Mouse (Mus musculus): ENCODE results near the gene Olfr654. TPM values are rescaled to one million over a fixed set of nuclear protein-coding genes. Genes with fewer than 3 reads are reported as not detected.

Olfr654 gene
- not detected in 2 replicates for total RNA-seq (2021)
- long read RNA-seq = 0 reads

DNA sequence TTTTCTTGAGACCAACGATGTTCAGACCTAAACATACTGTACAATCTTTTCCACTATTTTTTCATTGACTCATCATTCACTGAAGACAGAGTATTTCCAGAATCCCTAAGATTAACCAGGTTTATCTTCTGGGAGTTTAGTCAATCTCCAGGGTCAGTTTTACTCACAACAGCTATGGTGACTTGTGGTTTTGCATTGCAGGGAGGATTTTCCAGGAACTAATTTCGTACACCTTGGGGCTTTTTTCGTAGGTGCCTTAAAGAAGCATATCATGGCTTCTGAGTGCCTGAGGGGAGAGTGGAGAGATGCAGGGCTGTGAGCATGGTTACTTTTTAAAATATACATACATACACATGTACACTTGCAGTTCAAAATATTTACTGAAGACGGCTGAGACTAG lies at the start of gene Olfr654:
Gene Olfr654 (plus strand): TSS at position 301 of the 400 bp plus-strand sequence.
- DNase-seq = no peak

DNA sequence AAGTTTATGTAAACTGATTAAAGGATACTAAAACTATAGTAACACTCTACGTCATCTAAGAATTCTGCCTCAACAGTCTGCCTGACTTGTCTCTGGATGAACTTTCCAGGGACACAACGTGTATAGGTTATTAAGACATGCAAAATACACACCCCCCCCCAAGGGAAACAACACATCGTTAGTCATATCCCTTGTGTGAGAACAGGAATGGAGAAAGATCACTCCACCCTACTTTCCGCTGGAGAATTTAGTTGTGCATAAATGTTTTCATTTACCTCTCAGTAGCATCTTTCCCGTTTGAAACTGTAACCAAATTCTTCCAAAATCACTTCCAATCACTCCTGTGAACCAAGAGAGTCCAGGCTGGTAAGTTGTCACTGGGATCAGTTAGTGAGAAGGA lies 37.0 kb upstream of the Olfr654 start, which contains the start of gene Olfr651:
Gene Olfr651 (plus strand): TSS at position 301 of the 400 bp plus-strand sequence.
- DNase-seq = no peak

DNA sequence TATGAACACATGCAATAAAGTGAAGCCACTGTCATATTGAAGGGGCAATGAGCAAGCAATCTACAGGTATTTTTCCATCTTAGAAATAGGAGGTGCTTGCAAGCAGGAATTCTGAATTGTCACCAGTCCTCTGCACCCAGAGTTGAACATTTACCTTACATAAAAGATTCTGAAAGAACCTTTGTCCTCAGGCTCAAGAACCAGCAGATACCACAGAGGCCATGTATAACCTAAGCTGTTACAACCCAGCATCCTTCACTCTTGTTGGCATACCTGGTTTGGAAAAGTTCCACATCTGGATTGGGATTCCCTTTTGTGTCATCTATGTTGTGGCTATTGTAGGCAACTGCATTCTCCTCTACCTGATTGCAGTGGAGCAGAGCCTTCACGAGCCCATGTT lies 34.1 kb upstream of the Olfr654 start:
- no peak for DNase-seq

DNA sequence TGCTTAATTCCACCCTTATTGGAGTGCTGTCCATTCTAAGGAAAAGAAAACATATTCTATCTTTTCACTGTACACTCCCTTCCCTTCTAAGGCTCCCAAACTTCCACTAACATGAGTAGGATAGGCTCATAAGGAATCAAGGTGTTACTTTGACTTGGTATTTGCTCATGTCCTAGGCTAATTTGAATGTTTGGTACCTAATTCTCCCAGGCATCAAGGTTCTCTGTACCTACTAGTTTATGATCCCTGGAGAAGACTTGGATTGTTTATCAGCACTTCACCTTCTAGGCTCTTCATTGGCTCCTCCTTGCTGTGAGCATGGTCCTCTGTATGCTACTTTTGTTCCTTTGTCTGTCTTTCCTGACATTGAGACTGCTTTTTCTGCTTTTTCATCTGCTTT lies 26.2 kb upstream of the Olfr654 start, which contains the start of gene Olfr652:
Gene Olfr652 (plus strand): TSS at position 301 of the 400 bp plus-strand sequence.
- DNase-seq = no peak

DNA sequence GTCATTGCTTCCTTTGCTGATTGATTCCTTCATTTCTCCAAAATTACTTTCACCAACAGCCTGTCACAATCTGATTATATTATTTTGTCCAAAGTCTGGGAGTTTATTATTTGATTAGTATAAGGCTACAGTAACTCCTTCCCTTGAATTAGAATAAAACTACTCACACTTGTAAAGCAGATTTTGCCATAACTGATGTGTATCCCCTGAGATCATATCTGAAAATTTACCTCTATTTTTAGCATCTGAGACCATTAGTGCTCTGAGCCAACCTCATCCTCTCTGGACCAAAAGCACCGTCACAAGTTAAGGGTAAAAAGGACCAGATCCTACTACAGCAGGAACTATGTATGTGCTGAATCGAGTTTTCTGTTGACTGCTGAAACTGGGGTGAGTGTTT lies 9.8 kb upstream of the Olfr654 start, which contains the start of gene Olfr653:
Gene Olfr653 (plus strand): TSS at position 301 of the 400 bp plus-strand sequence.
- no peak for DNase-seq

DNA sequence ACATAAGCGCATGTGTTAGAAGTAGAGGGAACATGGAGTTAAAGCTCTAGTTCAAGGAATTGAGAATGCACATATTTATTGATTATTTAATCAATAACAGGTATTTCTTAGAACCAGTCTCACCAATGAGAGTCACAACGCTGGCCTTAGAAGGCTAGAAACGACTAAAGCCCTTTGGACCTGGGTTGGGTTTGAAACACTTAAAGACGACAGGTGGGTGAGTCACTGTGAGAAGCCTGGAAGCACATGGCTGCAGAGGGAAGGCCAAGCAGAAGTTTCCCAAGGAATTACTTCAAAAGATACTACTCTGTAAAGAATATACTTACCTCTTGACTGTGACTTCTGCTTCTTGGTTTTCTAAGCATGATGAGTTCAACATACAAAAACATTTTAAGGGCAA lies 6.0 kb upstream of the Olfr654 start:
- no peak for DNase-seq

DNA sequence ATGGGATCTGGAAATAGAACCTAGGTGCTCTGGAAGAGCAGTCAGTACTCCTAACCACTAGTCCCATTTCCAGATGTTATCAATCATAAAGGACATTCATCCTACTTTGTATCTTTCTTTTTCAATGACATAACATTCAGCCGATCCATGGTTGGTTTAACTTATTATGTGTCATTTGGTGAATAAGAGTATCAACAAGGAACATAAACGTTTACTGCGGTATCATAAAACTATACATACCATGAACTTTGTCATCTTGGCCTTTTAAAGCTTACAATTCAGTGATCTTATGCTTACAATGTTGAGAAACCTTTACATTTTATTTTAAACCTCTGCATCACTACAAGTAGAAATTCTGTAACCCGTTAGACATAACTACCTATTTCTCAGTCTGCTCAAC lies 5.4 kb upstream of the Olfr654 start:
- no peak for DNase-seq

DNA sequence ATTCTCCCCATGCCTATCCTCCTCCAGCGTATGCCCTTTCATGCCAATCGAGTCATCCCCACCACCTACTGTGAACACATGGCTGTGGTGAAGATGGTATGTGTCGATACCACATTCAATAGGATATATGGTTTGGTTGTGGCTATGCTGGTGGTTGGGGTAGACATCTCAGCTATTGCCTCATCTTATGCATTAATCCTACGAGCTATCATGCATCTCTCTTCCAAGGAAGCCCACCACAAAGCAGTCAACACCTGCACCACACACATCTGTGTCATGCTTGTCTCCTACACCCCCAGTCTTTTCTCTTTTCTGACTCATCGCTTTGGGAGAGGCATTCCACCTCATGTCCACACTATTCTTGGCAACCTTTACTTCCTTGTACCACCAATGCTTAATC lies 1.4 kb downstream of the Olfr654 start:
- DNase-seq = no peak

DNA sequence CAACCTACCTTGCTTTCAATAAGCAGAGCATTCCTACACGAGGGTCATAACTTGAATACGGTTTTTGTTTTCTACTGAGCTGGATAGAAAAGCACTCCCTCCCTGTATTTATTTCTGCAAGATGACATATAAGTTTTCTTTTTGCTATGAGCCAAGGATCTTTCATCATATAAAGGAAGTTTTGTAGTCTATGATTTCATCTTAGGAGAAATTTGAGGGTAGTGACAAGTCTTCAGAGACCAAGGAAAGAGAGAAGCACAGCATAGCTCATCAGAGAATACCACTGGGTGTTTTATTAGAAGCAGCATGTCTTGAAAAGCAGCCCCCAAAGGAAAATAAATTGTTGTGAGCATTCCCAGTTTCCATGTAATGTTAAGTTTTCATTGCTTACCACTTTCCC lies 14.9 kb downstream of the Olfr654 start, which contains the start of gene Olfr655:
Gene Olfr655 (minus strand): TSS at position 101 of the 400 bp plus-strand sequence.
- no peak for DNase-seq

DNA sequence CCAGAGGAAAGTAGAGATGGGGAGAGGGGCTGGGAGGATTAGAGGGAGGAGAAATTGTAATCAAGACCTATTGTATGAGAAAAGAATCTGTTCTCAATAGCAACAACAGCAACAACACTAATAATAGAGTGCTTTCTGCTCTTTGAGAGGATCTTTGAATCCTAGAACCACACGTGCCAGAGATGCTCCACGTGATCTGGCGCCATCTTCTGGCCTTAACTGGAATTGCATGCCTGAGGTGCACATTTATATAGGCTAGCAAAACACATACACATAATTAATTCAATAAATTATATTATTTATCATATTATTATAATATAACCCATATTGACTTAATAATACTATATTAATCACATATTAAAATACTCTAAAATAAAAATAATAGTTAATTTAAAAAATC lies 16.3 kb downstream of the Olfr654 start:
- DNase-seq = peak; percentile 30

DNA sequence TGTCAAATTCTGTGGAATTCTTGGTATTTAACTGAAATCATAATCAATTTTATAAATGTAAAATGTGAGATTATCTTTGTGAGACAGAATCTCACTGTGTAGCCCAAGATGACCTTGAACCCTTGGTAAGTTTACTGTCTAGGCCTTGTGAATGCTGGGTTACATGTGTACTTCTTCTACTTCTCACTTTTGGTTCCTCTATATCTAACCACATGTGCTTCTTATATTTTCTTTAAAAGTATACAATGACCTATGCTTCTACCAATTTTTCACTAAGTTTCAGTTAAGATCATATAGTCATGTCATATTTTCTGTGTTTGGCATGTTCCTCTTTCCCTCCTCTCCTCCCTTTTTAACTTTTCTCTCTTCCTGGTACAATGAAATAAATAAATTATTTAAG lies 17.9 kb downstream of the Olfr654 start:
- DNase-seq = no peak

DNA sequence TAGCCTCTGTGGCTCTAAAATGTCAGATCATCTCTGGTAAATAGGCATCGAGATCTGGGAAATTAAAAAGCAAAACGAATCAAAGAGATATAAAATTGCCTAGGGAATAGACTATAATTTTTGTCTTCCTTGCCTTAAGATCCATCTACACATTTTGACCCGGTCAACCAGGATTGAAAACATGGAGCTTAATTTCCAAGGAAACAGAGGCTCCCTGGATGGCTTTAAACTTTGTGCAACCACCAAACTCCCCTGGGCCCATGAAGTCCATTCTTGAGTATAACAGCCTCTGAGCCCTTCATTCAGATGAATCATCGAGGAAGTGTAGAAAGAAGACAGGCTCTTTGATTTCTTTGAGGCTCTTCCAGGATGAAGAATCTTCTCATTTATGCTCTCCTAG lies 26.8 kb downstream of the Olfr654 start, which contains the start of gene Olfr656:
Gene Olfr656 (plus strand): TSS at position 301 of the 400 bp plus-strand sequence.
- no peak for DNase-seq

DNA sequence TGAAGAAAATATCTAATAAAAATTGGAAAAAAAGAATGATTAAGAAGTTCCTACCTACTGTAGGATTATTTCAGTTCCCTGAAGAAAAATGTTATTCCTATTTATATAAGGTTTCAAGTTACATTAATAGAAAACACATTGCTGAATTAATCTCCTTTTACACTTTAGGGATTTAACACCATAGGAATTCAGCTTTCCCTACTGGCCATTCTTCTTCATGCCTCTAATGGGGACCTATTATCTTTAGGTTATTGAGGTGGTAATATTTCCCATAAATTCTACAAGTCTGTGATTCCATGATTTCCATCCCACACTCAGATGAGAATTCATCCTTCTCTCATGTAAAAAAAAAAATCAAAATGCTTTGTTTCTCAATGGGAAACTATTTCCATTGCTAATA lies 37.7 kb downstream of the Olfr654 start, which contains the start of gene Olfr657:
Gene Olfr657 (plus strand): TSS at position 301 of the 400 bp plus-strand sequence.
- DNase-seq = no peak

Other genes with a start within 250 kb of the Olfr654 start
- 14.2 and 19.2 TPM in 2 replicates for gene Trim12c, start 233.7 kb upstream of the Olfr654 start, total RNA-seq (2021)
- gene Trim30b, start 217.1 kb upstream of the Olfr654 start, total RNA-seq (2021) = 0.12 TPM in 1 of 2 replicates, not detected in the other
- not detected in 2 replicates for gene Trim30c, start 186.2 kb upstream of the Olfr654 start, total RNA-seq (2021)
- gene Trim30a, start 121.8 kb upstream of the Olfr654 start, total RNA-seq (2021) = 4.0 and 8.3 TPM in 2 replicates
- 7.9 and 11.3 TPM in 2 replicates for gene Trim30d, start 79.2 kb upstream of the Olfr654 start, total RNA-seq (2021)
- gene Olfr651, start 36.9 kb upstream of the Olfr654 start, total RNA-seq (2021) = not detected in 2 replicates
- gene Olfr652, start 26.1 kb upstream of the Olfr654 start, total RNA-seq (2021) = not detected in 2 replicates
- gene Olfr653, start 9.7 kb upstream of the Olfr654 start, total RNA-seq (2021) = not detected in 2 replicates
- gene Olfr655, start 14.8 kb downstream of the Olfr654 start, total RNA-seq (2021) = not detected in 2 replicates
- gene Olfr656, start 26.9 kb downstream of the Olfr654 start, total RNA-seq (2021) = not detected in 2 replicates
- not detected in 2 replicates for gene Olfr657, start 37.8 kb downstream of the Olfr654 start, total RNA-seq (2021)
- not detected in 2 replicates for gene Olfr658, start 60.3 kb downstream of the Olfr654 start, total RNA-seq (2021)
- not detected in 2 replicates for gene Olfr659, start 79.7 kb downstream of the Olfr654 start, total RNA-seq (2021)
- gene Olfr661, start 99.5 kb downstream of the Olfr654 start, total RNA-seq (2021) = not detected in 2 replicates
- not detected in 2 replicates for gene Usp17le, start 190.4 kb downstream of the Olfr654 start, total RNA-seq (2021)

Measured in adrenal gland, postnatal 25 days (tissue).